Mouse (Mus musculus) midbrain, embryonic 16.5 days (tissue): ENCODE data around the gene Rwdd2a. TPM values are rescaled to one million over a fixed set of nuclear protein-coding genes. Genes with fewer than 3 reads are reported as not detected.

ENCODE experiments used
- ATAC-seq: fragments of 200-750 bp; cut with Nextera tagmentation; 2 replicates; pipeline ENCODE4 v1.8.0; 2017; ENCODE audit warnings: moderate TSS enrichment
- H3K27ac ChIP-seq: fragments of 300-500 bp; sonication (generic); 2 replicates; pipeline ENCODE4 v1.5.1; 2014; ENCODE audit warnings: mild to moderate bottlenecking, low read length, mixed read lengths
- H3K27me3 ChIP-seq: fragments of 300-500 bp; sonication (generic); 2 replicates; pipeline ENCODE4 v1.6.1; 2014; ENCODE audit warnings: low read depth, low read length, mixed read lengths; ENCODE audit not compliant: control insufficient read depth, insufficient read depth
- H3K36me3 ChIP-seq: fragments of 300-500 bp; sonication (generic); 2 replicates; pipeline ENCODE4 v1.6.1; 2014; ENCODE audit warnings: mild to moderate bottlenecking, low read length, moderate library complexity, mixed read lengths; ENCODE audit not compliant: control insufficient read depth, insufficient read depth
- H3K4me1 ChIP-seq: fragments of 300-500 bp; sonication (generic); 2 replicates; pipeline ENCODE4 v1.6.1; 2014; ENCODE audit warnings: mild to moderate bottlenecking, low read length, mixed read lengths; ENCODE audit not compliant: control insufficient read depth, insufficient read depth
- H3K4me2 ChIP-seq: fragments of 300-500 bp; sonication (generic); 2 replicates; pipeline ENCODE4 v1.6.1; 2014; ENCODE audit warnings: mild to moderate bottlenecking, low read length, mixed read lengths
- H3K4me3 ChIP-seq: fragments of 300-500 bp; sonication (generic); 2 replicates; pipeline ENCODE4 v1.5.1; 2014; ENCODE audit warnings: low read depth, mild to moderate bottlenecking, low read length, moderate library complexity, mixed read lengths
- H3K9ac ChIP-seq: fragments of 300-500 bp; sonication (generic); 2 replicates; pipeline ENCODE4 v1.6.1; 2014; ENCODE audit warnings: low read depth, low read length, mixed read lengths
- H3K9me3 ChIP-seq: fragments of 300-500 bp; sonication (generic); replicated peaks from 2 replicates; pipeline ENCODE4 v1.6.1; 2014; ENCODE audit warnings: mild to moderate bottlenecking, low read length, mixed read lengths; ENCODE audit not compliant: control insufficient read depth, poor library complexity, severe bottlenecking
- WGBS: fragments of 180-500 bp; shearing (Covaris S2); extraction: QIAGEN DNeasy Blood & Tissue Kit; methylation state at CpG from one replicate; pipeline ENCODE4 v1.1.7; 2014; 5-methylcytosine and 5-hydroxymethylcytosine counted together
- polyA plus RNA-seq: library from polyadenylated mRNA; unstranded; fragments of >200 nt; fragmentation: Nextera tagmentation; extraction: Ambion mirVana; gene quantifications from 2 replicates; pipeline ENCODE4 v1.2.1, GENCODE M21; 2015

Gene Rwdd2a
- polyA plus RNA-seq, 1 experiment from 2014 or later, result 30.9 TPM

DNA sequence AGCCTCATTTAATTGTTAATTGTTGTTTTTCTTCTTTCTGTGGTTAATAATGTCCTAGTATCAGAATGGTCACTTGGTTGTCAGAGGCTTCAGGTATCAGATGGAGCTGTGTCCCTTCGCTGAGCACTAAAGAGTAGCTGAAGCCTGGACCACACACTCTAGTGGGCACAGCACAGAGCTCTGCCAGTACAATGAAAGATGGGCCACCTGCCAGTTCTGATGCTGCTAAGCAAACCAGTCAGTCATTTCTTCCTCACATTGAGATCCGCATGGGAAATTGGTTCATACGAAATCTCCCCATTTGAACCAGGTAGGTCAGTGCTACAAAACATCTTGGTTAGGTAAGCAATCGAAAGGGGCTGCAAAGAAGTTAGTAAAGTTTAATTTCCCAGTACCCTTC lies 17.1 kb upstream of the Rwdd2a start:
- H3K36me3 ChIP-seq, result peaks cover 50% of the 10 kb centered on the region
- H3K27me3 ChIP-seq, result no peaks in the 10 kb centered on the region
- H3K27ac ChIP-seq, result no peak overlapping the region
- 90% methylated on average over 4 of the region's 4 CpGs for WGBS
- no peaks in the 10 kb centered on the region for H3K4me1 ChIP-seq
- no peak overlapping the region for H3K4me3 ChIP-seq
- H3K9ac ChIP-seq, result no peak overlapping the region
- no peak for ATAC-seq
- no peaks in the 10 kb centered on the region for H3K9me3 ChIP-seq
- no peak overlapping the region for H3K4me2 ChIP-seq

DNA sequence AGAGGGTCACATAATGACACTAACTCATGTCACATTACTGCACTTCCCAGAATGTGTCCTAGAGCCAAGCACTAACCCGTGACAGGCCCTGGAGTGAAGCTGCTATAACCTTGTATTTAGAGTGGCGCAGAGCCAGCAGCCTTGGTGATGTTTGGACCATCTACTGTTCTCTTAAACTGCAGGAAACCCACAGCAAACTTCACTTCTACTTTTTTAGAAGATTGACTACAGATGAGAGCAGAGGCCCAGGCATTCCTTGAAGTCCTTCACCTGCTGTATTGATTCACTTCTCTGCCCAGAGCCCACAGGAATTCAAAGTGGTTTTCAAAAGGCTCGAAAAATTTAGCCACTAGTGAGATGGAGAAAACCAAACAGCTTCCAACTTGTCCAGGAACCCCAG lies 11.2 kb upstream of the Rwdd2a start:
- Histone ChIP-seq H3K4me1 (no peaks in the 10 kb centered on the region), H3K27ac (no peak overlapping the region), H3K9me3 (no peaks in the 10 kb centered on the region), H3K36me3 (peaks cover 31% of the 10 kb centered on the region), H3K27me3 (no peaks in the 10 kb centered on the region), H3K4me2 (no peak overlapping the region), H3K9ac (no peak overlapping the region), H3K4me3 (no peak overlapping the region)
- no peak for ATAC-seq
- 89% methylated on average over 3 of the region's 3 CpGs for WGBS

DNA sequence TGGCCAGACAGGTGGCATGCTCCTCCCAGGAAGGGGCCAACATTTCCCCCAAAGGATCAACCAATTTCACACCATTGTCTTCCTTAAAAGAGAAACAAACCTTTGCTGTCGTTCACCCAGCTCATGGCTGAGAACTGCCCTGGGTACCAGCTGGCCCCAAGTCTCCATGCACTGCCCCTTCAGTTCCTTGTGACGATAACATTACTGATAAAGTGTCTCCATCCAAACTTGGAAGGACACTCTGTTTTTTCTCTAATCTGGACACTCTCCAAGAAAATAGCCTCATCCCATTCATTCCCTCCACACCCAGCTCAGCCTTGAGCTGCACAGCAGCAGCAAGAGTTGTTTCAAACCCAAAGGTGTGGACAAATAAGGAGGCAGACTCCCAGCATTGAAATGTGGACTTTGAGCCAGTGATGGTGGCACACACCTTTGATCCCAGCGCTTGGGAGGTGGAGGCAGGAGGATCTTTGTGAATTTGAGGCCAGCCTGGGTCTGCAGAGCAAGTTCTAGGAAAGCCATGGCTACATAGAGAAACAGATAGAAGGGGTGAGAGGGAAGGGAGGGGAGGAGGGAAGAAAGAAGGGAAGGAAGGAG lies 2.4 kb upstream of the Rwdd2a start:
- no peak overlapping the region for H3K9ac ChIP-seq

DNA sequence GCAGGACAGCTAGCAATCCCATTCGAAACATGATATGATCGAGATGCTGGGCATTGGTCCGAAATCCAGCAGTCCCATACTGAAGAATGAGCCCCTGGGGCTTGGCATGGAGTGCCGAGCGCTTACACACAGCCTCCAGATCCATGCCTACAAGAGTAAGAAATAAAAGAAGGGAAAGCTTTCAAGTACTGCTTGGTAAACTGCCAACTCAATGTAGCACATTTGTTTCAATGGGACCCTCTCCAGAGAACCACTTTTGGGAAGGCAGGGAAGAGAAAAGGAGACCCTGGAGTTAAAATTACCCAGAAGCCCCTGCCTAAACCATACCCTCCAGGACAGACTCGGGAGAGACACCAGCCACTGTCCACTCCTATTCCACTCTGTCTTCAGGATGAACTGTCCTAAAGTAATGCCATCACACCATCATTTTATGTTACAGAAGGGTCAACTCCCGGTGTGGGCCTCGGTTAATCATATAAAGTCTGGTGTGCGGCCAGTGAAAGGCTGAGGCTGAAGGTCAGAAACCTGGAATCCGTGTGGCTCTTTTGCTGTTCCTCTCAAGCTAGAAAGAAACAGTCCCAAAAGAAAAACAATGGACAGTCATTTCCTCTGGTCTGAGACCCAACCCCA lies 1.4 kb upstream of the Rwdd2a start:
- Histone ChIP-seq H3K27me3 (no peaks in the 10 kb centered on the region), H3K9me3 (no peaks in the 10 kb centered on the region), H3K4me3 (peak overlapping the region; percentile 68), H3K4me2 (peak overlapping the region; percentile 85), H3K4me1 (peaks cover 15% of the 10 kb centered on the region), H3K9ac (peak overlapping the region; percentile 3; the same call in 1 of the 2 replicates), H3K27ac (no peak overlapping the region), H3K36me3 (0 out of 2 replicates have a peak, but pooled peaks cover 2% of the 10 kb centered on the region)
- no peak for ATAC-seq
- WGBS, result 75% methylated on average over 10 of the region's 10 CpGs

More for the DNA sequence above, 2.4 kb upstream of the Rwdd2a start:
- Histone ChIP-seq H3K4me2 (no peak overlapping the region), H3K4me3 (no peak overlapping the region), H3K4me1 (peaks cover 15% of the 10 kb centered on the region), H3K36me3 (0 out of 2 replicates have a peak, but pooled peaks cover 2% of the 10 kb centered on the region), H3K27ac (no peak overlapping the region), H3K27me3 (no peaks in the 10 kb centered on the region), H3K9me3 (no peaks in the 10 kb centered on the region)
- 83% methylated on average over 3 of the region's 3 CpGs for WGBS
- ATAC-seq, result no peak

DNA sequence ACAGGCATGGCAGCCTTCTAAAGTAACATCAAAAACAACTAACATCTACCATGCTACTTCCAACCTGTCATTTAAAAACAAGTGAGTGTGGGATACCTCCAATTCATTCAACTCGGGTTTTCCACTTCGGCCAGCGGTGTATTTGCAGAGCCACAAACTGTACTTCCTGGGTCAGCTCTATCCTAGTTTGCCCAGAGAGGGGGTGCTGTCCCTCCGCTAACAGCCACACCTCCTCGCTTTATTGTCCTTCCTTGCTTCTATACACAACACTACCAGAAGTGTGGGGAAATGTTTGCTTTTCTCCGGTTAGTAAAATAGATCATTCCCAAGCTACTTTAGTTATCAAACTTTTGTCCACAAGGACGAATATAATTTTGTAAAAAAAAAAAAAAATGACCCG lies 845 bp upstream of the Rwdd2a start:
- Histone ChIP-seq H3K4me2 (peak overlapping the region; percentile 85), H3K27me3 (no peaks in the 10 kb centered on the region), H3K9ac (0 out of 2 replicates have a peak overlapping the region, but pooled peaks have one; percentile 54), H3K9me3 (no peaks in the 10 kb centered on the region), H3K4me3 (peak overlapping the region; percentile 68), H3K27ac (no peak overlapping the region), H3K4me1 (peaks cover 15% of the 10 kb centered on the region), H3K36me3 (0 out of 2 replicates have a peak, but pooled peaks cover 2% of the 10 kb centered on the region)
- WGBS, result 28% methylated on average over 8 of the region's 8 CpGs
- no peak for ATAC-seq

DNA sequence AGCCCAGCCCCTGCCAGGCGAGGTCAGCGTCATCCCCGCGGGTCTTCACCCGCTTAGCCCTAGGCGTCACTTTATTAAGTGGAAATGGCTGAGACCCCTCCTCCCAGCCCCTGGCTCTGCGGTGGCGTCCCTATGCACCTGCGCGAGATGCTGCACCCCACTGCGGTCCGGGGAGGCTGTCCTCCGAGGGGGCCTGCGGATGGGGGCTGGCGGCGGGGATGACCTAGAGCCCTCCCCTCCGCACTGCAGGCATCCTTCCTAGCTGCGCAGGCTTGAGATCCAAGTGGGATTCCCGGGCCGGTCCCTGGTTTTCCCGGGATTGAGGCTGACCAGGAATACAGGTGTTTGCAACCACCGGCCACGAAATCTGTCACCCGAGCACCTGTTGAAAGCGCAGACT lies 405 bp downstream of the Rwdd2a start:
- Histone ChIP-seq H3K4me3 (peak overlapping the region; percentile 68), H3K9me3 (no peaks in the 10 kb centered on the region)
- ATAC-seq, result peak; percentile 71

DNA sequence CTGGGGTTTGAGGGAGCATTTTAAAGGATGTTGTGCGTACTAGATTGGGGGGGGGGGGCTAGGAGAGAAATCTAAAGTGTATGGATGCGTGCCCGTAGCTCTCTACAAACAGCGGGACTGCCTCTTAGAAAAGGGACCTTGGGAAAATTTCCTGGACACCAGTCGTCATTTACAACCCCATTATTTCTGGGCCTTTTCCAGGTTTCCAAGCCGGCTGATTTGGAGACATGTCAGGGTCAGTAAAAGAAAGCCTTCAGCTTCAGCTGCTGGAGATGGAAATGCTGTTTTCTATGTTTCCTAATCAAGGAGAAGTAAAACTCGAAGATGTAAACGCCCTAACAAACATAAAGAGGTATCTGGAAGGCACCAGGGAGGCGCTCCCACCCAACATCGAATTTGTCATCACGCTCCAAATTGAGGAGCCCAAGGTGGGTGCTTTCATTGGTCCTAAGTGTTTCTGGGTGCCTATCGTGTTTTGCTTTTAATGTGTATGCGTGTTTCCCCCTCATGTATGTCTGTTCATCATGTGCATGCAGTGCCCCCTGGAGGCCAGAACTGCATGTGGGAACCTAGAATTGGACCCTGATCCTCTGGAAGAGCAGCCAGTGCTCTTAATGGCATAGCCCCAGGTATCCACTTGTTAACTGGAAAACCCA lies 973 bp downstream of the Rwdd2a start:
- no peak for ATAC-seq
- Histone ChIP-seq H3K36me3 (0 out of 2 replicates have a peak, but pooled peaks cover 2% of the 10 kb centered on the region), H3K9me3 (no peaks in the 10 kb centered on the region), H3K27ac (no peak overlapping the region), H3K27me3 (no peaks in the 10 kb centered on the region), H3K4me3 (peak overlapping the region; percentile 68), H3K4me1 (peaks cover 15% of the 10 kb centered on the region), H3K4me2 (peak overlapping the region; percentile 99), H3K9ac (peak overlapping the region; percentile 74)
- 5% methylated on average over 13 of the region's 13 CpGs for WGBS

More for the DNA sequence above, 405 bp downstream of the Rwdd2a start:
- H3K27me3 ChIP-seq, result no peaks in the 10 kb centered on the region
- H3K9ac ChIP-seq, result peak overlapping the region; percentile 74
- WGBS, result under 1% methylated on average over 25 of the region's 25 CpGs
- 0 out of 2 replicates have a peak, but pooled peaks cover 2% of the 10 kb centered on the region for H3K36me3 ChIP-seq
- H3K27ac ChIP-seq, result peak overlapping the region; percentile 54
- H3K4me1 ChIP-seq, result peaks cover 15% of the 10 kb centered on the region
- H3K4me2 ChIP-seq, result peak overlapping the region; percentile 99

DNA sequence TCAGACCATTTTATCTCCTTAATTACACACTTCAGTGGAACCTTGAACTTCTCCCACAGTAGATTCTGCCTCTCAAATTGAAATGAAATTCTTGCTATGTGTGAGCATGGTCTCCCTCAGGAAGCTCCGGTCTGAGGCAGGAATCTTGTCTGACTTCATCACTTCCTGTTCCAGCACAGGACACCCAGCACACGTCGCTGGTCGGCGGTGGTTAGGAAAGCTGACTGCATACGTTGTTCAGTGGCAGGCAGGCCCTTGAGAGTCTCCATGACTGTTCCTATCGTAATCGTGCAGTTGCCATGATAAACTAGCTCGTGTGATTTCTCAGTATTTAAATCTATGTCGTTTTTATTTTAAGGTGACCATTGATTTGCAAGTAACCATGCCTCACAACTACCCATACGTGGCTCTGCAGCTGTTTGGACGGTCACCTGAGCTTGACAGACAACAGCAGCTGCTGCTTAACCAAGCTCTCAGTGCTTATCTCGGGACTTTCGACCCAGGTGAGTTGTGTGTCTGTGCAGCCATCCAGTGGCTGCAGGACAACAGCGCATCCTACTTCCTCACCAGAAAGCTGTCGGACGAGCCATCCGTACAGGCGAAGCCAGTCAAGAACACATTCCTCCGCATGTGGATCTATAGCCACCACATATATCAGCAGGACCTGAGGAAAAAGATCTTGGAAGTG lies 2.0 kb downstream of the Rwdd2a start:
- Histone ChIP-seq H3K4me1 (peaks cover 15% of the 10 kb centered on the region), H3K27ac (no peak overlapping the region), H3K4me2 (no peak overlapping the region), H3K27me3 (no peaks in the 10 kb centered on the region), H3K9ac (no peak overlapping the region), H3K9me3 (no peaks in the 10 kb centered on the region), H3K36me3 (0 out of 2 replicates have a peak, but pooled peaks cover under 1% of the 10 kb centered on the region), H3K4me3 (no peak overlapping the region)
- 89% methylated on average over 20 of the region's 20 CpGs for WGBS
- ATAC-seq, result no peak
